Mouse (Mus musculus): ENCODE results near the gene Guca2b. TPM values are rescaled to one million over a fixed set of nuclear protein-coding genes. Genes with fewer than 3 reads are reported as not detected.
"Not testable (repeated sequence)": the region's sequence is repeated elsewhere in the genome, so short reads cannot be mapped to it uniquely, and the experiment has no call there.

The Guca2b gene
- total and polyA plus RNA-seq, 3 experiments: 1.1 to 2.3 TPM; not detected in 1

DNA sequence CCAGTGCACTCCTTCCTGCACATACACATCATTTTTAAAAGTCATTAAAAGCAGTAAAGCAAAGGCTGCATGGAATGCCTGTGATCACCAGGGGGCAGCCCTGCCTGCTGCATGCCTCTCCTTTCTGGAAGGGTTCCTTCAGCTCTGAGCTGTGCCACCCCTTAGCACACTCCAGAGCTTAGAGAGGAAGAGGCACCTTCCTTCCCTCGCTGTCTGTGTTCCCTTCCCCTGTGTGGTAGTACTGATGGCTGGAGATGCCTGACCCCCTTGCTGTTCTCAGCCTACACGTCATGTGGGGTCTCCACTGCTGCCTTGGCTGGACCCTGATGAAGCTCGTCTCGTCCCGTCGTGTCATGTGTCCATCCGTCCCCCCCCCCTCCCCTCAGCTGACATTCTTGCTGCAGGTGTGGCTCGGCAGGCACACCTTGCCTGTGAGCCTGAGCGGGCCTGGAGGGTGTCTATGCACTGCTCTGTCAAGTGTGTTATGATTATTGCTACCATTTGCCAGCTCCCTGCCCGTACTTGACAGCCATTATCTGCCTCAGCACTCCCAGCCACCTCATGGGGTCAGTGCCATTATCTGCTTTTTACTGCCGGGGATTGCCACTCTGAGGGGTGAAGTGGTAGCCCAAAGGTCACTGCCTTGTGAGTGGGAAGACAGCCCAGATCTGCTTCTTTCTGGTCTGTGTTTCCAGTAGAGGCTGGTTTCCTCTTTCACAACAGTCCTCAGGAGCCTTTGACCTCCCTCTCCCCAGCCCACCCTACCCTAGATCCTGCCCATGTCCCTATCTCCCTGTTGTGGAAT is 27.4 kb downstream of the Guca2b start (continued):
- TF ChIP-seq RAD21 (IDR thresholded peaks at IDR 0.05; ENCODE audit: low read depth, low read length) (peak; percentile 80), SIN3A (IDR thresholded peaks at IDR 0.05; ENCODE audit: low read length) (no peak), ZC3H11A (IDR thresholded peaks at IDR 0.05; ENCODE audit: low read depth, low read length) (peak; percentile 30; the same call in 1 of the 2 replicates), MAX (IDR thresholded peaks at IDR 0.05; ENCODE audit: low read length) (no peak), ELF1 (IDR thresholded peaks at IDR 0.05; ENCODE audit: low read depth, low read length) (peak; percentile 35; the same call in 1 of the 2 replicates), IRF4 (IDR thresholded peaks at IDR 0.05; ENCODE audit: low read depth, low read length) (no peak), JUN (IDR thresholded peaks at IDR 0.05; ENCODE audit: insufficient read depth, low read depth, low read length) (no peak), MEF2A (IDR thresholded peaks at IDR 0.05; ENCODE audit: borderline replicate concordance, low read depth, low read length) (no peak), ZMIZ1 (IDR thresholded peaks at IDR 0.05; ENCODE audit: low read depth, low read length) (no peak)

- H3K27ac ChIP-seq (ENCODE audit: insufficient read depth, low read depth); H3K79me2 ChIP-seq (replicated peaks; ENCODE audit: control insufficient read depth, extremely low read depth, insufficient read depth, poor library complexity, severe bottlenecking); H3K27me3 ChIP-seq (replicated peaks); in situ Hi-C loops (cut with MboI; ENCODE audit: low pct_ligation_motif_present, low pct_unique_long_range_greater_than_20kb, low sequenced_read_pairs); DNase-seq (ENCODE audit: extremely low read depth); H3K4me2 ChIP-seq (ENCODE audit: insufficient read depth, low read depth, poor library complexity, severe bottlenecking); dilution Hi-C loops (cut with MboI; ENCODE audit: extremely low pct_ligation_motif_present, extremely low pct_unique_long_range_greater_than_20kb, low sequenced_read_pairs); H3K4me3 ChIP-seq (replicated peaks in 1 of 3; ENCODE audit: low read depth in 2 of 3, low read length in 2 of 3, poor library complexity in 1 of 3); H3K9me3 ChIP-seq (replicated peaks; ENCODE audit: low read length); H3K9ac ChIP-seq (ENCODE audit: insufficient read depth, low read depth): not testable (repeated sequence)
- TF ChIP-seq SMC3 (IDR thresholded peaks at IDR 0.05; ENCODE audit: low read depth, low read length): peak; percentile 7; the same call in 1 of the 2 replicates
- TF ChIP-seq CTCF (conservative IDR thresholded peaks at IDR 0.05 in 1 of 2, IDR thresholded peaks at IDR 0.05 in 1 of 2; ENCODE audit: low read depth in 2 of 2, low read length in 2 of 2): peak in 1 of 2 experiments; percentile 22; a peak in 2 of 4 replicates
- Histone ChIP-seq H3K36me3 (replicated peaks in 1 of 2; ENCODE audit: control insufficient read depth in 1 of 2, insufficient read depth in 1 of 2, low read length in 1 of 2) (peaks cover 50 to 79% of the 10 kb centered on the region in 2 experiments), H3K4me1 (ENCODE audit: control insufficient read depth in 1 of 2, insufficient read depth in 2 of 2) (peaks cover 2 to 14% of the 10 kb centered on the region in 2 experiments; a peak in 2 of 4 replicates)
Measured at GRCm38 (mm10) chr4:119628363-119628762, 30.4 kb downstream of the Guca2b start.

DNA sequence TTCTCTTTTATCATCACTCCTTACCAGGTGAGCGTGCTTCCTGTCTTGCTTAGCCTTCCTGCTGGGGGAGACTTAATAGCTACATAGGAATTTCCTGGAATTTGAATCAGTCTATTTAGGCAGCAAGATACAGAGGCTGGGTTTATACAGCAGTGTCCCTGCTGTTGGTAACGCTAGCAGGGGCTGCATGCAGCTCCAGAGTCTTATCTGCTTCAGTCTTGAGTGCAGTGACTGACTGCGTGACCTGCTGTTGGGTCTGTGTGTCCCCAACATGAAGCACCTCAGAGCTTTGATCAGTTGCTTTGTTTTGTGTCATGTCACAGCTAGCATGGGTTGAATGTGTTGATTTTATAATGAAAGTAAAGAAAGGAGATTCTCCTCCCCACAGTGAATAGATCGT is 31.4 kb downstream of the Guca2b start:
- no peak for DNase-seq (ENCODE audit: extremely low read depth)
- H3K27ac ChIP-seq (ENCODE audit: insufficient read depth, low read depth): no peak overlapping the region
- H3K79me2 ChIP-seq (replicated peaks; ENCODE audit: control insufficient read depth, extremely low read depth, insufficient read depth, poor library complexity, severe bottlenecking): no peaks in the 10 kb centered on the region
- H3K4me3 ChIP-seq (replicated peaks in 1 of 3; ENCODE audit: low read depth in 2 of 3, low read length in 2 of 3, poor library complexity in 1 of 3): no peak overlapping the region
- in situ Hi-C loops (cut with MboI; ENCODE audit: low pct_ligation_motif_present, low pct_unique_long_range_greater_than_20kb, low sequenced_read_pairs): no loop called here
- no peaks in the 10 kb centered on the region for H3K9me3 ChIP-seq (replicated peaks; ENCODE audit: low read length)
- TF ChIP-seq TCF12 (IDR thresholded peaks at IDR 0.05; ENCODE audit: low read depth, low read length) (no peak), MEF2A (IDR thresholded peaks at IDR 0.05; ENCODE audit: borderline replicate concordance, low read depth, low read length) (no peak), SMC3 (IDR thresholded peaks at IDR 0.05; ENCODE audit: low read depth, low read length) (no peak), USF1 (IDR thresholded peaks at IDR 0.05; ENCODE audit: low read depth, low read length) (no peak), ZKSCAN1 (IDR thresholded peaks at IDR 0.05; ENCODE audit: borderline replicate concordance, low read depth, low read length) (no peak), BHLHE40 (IDR thresholded peaks at IDR 0.05; ENCODE audit: low read depth, low read length) (no peak), ELF1 (IDR thresholded peaks at IDR 0.05; ENCODE audit: low read depth, low read length) (no peak), IRF4 (IDR thresholded peaks at IDR 0.05; ENCODE audit: low read depth, low read length) (no peak), TBP (conservative IDR thresholded peaks at IDR 0.05; ENCODE audit: low read depth, low read length) (no peak), PAX5 (IDR thresholded peaks at IDR 0.05; ENCODE audit: low read length) (no peak), UBTF (IDR thresholded peaks at IDR 0.05; ENCODE audit: low read depth, low read length) (no peak), JUN (IDR thresholded peaks at IDR 0.05; ENCODE audit: insufficient read depth, low read depth, low read length) (no peak), ZC3H11A (IDR thresholded peaks at IDR 0.05; ENCODE audit: low read depth, low read length) (no peak), USF2 (conservative IDR thresholded peaks at IDR 0.05; ENCODE audit: low read depth, low read length) (no peak), POLR2A (IDR thresholded peaks at IDR 0.05; ENCODE audit: low read depth, low read length) (no peak)
- peaks cover 2 to 14% of the 10 kb centered on the region in 2 experiments; a peak in 2 of 4 replicates for H3K4me1 ChIP-seq (ENCODE audit: control insufficient read depth in 1 of 2, insufficient read depth in 2 of 2)
- no peak overlapping the region for H3K4me2 ChIP-seq (ENCODE audit: insufficient read depth, low read depth, poor library complexity, severe bottlenecking)
- H3K27me3 ChIP-seq (replicated peaks): no peaks in the 10 kb centered on the region
- dilution Hi-C loops (cut with MboI; ENCODE audit: extremely low pct_ligation_motif_present, extremely low pct_unique_long_range_greater_than_20kb, low sequenced_read_pairs): no loop called here
- H3K9ac ChIP-seq (ENCODE audit: insufficient read depth, low read depth): no peak overlapping the region
- peaks cover 60 to 80% of the 10 kb centered on the region in 2 experiments for H3K36me3 ChIP-seq (replicated peaks in 1 of 2; ENCODE audit: control insufficient read depth in 1 of 2, insufficient read depth in 1 of 2, low read length in 1 of 2)

Measured in CH12.LX (cell line).